Mouse (Mus musculus) kidney, adult 10 weeks (tissue): ENCODE data around the gene Mettl3. TPM values are rescaled to one million over a fixed set of nuclear protein-coding genes. Genes with fewer than 3 reads are reported as not detected.

ENCODE experiments used
- polyA plus RNA-seq: library from polyadenylated mRNA; stranded (reverse); fragments of 350-450 nt; fragmentation: Illumina TruSeq; extraction: RNeasy Lipid Tissue Mini Kit (QIAGEN cat#74804); gene quantifications from one replicate; pipeline ENCODE4 v1.2.3, GENCODE M21; 2014; ENCODE audit warnings: low read depth, low replicate concordance

Gene Mettl3
- 31.8 TPM for polyA plus RNA-seq

DNA sequence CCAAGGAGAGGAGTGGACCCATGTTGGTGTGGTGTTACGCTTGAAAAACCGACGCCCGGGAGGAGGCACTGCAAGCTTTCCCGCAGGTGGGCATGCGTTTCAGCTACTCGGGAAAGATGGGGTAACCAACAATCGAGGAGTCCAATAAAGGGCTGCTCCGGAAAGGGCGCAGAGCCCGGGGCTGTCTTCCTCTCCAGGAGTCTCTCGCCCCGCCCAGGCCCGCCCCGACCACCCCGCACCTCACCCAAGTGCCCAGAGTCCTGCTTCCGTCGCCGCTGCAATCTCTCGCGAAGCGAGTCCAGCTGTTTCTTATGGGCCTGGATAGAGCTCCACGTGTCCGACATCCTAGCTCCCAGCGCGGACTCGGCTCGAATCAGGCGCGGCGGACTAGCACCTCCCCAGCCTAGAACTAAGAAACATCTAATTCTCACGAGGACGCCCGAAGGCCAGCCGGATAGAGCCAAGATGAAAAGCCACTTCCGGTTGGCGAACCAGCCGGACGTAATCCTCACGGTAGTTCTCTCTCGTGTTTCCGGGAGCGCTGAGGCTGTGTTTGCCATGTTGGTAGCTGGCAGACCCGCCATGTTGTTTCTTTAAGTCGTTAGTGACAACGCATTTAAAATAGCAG lies at the start of gene Mettl3:
Gene Mettl3, minus strand, starts transcription at position 485 of the 628 bp plus-strand sequence.

GRCm38 (mm10) chr14:52327910-52328812 lies 23.2 kb upstream of the Mettl3 start, which contains the start of gene Sall2:
Gene Sall2 (minus strand): TSS chr14:52328762.

DNA sequence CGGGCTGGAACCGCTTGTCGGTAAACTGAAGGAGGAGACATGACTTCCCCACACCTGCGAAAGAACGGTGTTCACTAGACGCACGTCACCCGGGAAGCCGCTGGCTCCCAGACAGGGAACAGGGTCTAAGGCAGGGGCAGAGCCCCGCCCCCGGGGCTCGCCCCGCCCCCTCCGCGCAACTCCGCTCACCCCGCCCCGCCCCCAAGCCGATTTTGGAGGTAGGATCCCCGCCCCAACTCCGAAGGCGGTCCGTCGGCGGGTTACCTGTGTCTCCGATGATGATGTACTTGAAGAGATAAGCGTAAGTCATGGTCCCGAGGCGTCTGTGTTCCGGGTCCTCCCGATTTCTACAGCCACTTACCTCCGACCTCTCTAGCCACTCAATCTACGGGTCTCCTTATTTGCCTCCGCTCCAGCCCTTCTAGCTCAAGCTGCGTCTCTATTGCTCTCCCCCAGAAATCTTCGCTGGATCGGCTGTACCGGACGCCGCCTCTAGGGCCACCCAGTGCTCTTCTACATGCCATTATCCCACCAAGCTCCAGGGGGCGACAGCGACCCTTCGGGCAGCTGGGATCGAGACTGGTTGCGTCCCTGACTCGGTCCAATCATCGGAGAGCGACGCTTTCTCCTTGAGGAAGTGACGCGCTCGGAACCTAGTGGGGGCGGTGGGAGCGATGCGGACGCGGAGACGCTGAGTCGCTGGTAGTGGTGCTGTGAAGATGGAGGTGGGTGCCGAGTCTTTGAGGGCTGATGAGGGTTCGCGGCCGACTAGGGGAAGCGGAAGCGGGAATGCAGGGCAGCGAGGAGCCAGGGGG lies 25.8 kb downstream of the Mettl3 start, which contains the start of the genes Tox4 and Rab2b:
Gene Tox4, plus strand, starts transcription at position 215 of the 815 bp plus-strand sequence.
Gene Rab2b, minus strand, starts transcription at position 614 of the 815 bp plus-strand sequence.

DNA sequence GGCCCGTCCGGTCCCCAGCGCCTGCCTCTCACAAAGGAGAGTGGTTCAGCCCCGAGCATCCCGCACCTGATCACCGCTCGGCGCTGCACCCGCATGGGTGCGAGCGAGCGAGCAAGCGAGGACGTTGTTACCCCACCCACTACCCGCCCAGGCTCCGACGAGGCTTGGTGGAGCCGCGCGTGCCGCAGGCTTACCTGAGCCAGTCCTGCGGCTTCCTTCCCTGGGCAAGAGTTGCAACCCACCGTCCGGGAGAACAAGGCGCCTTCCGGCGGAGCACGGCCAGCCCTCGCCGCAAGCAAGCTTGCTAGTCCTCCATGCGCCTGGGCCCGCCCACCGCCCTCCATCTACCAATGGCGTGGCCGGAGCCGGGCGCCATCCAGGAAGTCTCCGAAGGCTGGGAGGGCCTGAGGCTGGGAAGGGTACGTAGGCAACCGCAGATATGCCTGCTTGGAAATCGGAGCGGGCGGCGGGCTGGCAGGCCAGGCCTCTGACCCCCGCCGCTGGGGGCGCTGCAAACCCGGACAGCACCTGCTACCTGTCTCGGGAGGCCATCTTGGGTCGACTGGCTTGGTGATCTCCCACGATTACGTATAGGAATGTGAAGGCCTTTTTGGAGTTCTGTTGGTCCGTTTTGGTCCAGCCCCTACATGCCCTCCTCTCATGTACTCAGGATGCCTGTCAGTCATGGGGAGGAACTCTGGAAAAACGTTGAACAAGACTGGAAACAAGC lies 47.3 kb downstream of the Mettl3 start, which contains the start of gene Chd8:
Gene Chd8, minus strand, starts transcription at position 297 of the 730 bp plus-strand sequence.

Other genes starting within 250 kb of the Mettl3 start
- gene Hnrnpc, start 201.1 kb downstream of the Mettl3 start, polyA plus RNA-seq = 256 TPM
- gene Rpgrip1, start 194.4 kb downstream of the Mettl3 start, polyA plus RNA-seq = 5.9 TPM
- gene Supt16, start 107.7 kb downstream of the Mettl3 start, polyA plus RNA-seq = 46.9 TPM
- 31.1 TPM for gene Chd8, start 47.3 kb downstream of the Mettl3 start, polyA plus RNA-seq
- gene Tox4, start 26.0 kb downstream of the Mettl3 start, polyA plus RNA-seq = 28.7 TPM
- gene Rab2b, start 25.6 kb downstream of the Mettl3 start, polyA plus RNA-seq = 11.9 TPM
- gene Sall2, start 23.6 kb upstream of the Mettl3 start, polyA plus RNA-seq = 10.5 TPM
- not detected for gene Olfr1513, start 51.3 kb upstream of the Mettl3 start, polyA plus RNA-seq
- not detected for gene Olfr1512, start 74.0 kb upstream of the Mettl3 start, polyA plus RNA-seq
- not detected for gene Olfr1511, start 92.3 kb upstream of the Mettl3 start, polyA plus RNA-seq
- not detected for gene Olfr1510, start 109.2 kb upstream of the Mettl3 start, polyA plus RNA-seq
- gene Olfr1509, start 137.9 kb upstream of the Mettl3 start, polyA plus RNA-seq = not detected
- not detected for gene Olfr1508, start 162.4 kb upstream of the Mettl3 start, polyA plus RNA-seq
- not detected for gene Olfr1507, start 190.6 kb upstream of the Mettl3 start, polyA plus RNA-seq